8 mouse cellular contexts compared by ENCODE assay signal in the genomic region with DNA sequence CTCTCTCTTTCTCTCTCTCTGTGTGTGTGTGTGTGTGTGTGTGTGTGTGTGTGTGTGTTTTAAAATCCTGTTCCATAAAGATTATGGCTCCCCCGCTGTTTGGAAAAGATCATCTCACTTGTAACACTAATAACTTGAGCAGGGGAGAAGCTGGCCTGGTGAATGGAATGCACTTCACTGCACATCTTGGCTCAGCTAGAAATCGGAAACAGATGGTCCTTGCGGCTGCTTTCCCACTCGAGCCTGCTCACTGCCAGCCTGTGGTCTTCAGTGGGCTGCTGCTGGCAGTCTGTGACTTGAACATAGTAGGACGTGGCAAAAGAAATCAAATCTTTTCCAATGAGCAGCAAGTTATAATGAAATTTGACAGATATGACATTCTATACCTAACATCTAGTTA.
DNase-seq lines count a peak whose midpoint lies in the region; ATAC-seq lines count a peak whose summit lies in the region.
"Had no signal": no experiment of that assay in that cellular context is flagged by ENCODE, and none has a peak within 500 bp of the region (broad histone marks: within the 10 kb centered on the region; RNA-seq: fewer than 3 reads in every experiment).

No protein-coding gene starts in this region.

- H3K4me3 ChIP-seq in embryonic facial prominence, embryonic 11.5 days (ENCODE audit: low read depth, low read length) = no peak overlapping the region
- H3K4me3 ChIP-seq in hindbrain, embryonic 14.5 days (replicated peaks; ENCODE audit: low read length) = no peak overlapping the region
- no peak overlapping the region for H3K4me3 ChIP-seq in intestine, embryonic 16.5 days (ENCODE audit: low read length)
- H3K4me3 ChIP-seq: myocyte had no signal

- no peak overlapping the region for H3K27ac ChIP-seq in embryonic facial prominence, embryonic 11.5 days (replicated peaks; ENCODE audit: low read depth, low read length)
- peak overlapping the region; percentile 16; the same call in 1 of the 2 replicates for H3K27ac ChIP-seq in hindbrain, embryonic 14.5 days
- H3K27ac ChIP-seq in intestine, embryonic 16.5 days (ENCODE audit: low read length) = no peak overlapping the region

- no peak overlapping the region for H3K4me2 ChIP-seq in embryonic facial prominence, embryonic 11.5 days (ENCODE audit: low read depth, low read length)
- no peak overlapping the region for H3K4me2 ChIP-seq in hindbrain, embryonic 14.5 days (replicated peaks)
- no peak overlapping the region for H3K4me2 ChIP-seq in intestine, embryonic 16.5 days (ENCODE audit: low read depth, low read length)

- H3K36me3 ChIP-seq in embryonic facial prominence, embryonic 11.5 days (replicated peaks; ENCODE audit: control insufficient read depth, insufficient read depth, low read depth, low read length) = no peaks in the 10 kb centered on the region
- no peaks in the 10 kb centered on the region for H3K36me3 ChIP-seq in hindbrain, embryonic 14.5 days (replicated peaks; ENCODE audit: control insufficient read depth, insufficient read depth)
- no peaks in the 10 kb centered on the region for H3K36me3 ChIP-seq in intestine, embryonic 16.5 days (ENCODE audit: control insufficient read depth, insufficient read depth, low read length)

- WGBS in embryonic facial prominence, embryonic 11.5 days = 20% methylated on average over 5 of the region's 5 CpGs
- WGBS in hindbrain, embryonic 14.5 days = 35% methylated on average over 5 of the region's 5 CpGs
- WGBS in intestine, embryonic 16.5 days = 20% methylated on average over 5 of the region's 5 CpGs

- no peak overlapping the region for H3K9ac ChIP-seq in embryonic facial prominence, embryonic 11.5 days (replicated peaks; ENCODE audit: low read length)
- no peak overlapping the region for H3K9ac ChIP-seq in hindbrain, embryonic 14.5 days
- no peak overlapping the region for H3K9ac ChIP-seq in intestine, embryonic 16.5 days (ENCODE audit: low read depth, low read length)

- H3K9me3 ChIP-seq in embryonic facial prominence, embryonic 11.5 days (replicated peaks; ENCODE audit: control insufficient read depth, low read length) = no peaks in the 10 kb centered on the region
- no peaks in the 10 kb centered on the region for H3K9me3 ChIP-seq in hindbrain, embryonic 14.5 days (ENCODE audit: control insufficient read depth, low read length)
- H3K9me3 ChIP-seq in intestine, embryonic 16.5 days (ENCODE audit: control insufficient read depth, low read length) = no peaks in the 10 kb centered on the region

- H3K27me3 ChIP-seq in embryonic facial prominence, embryonic 11.5 days (ENCODE audit: control insufficient read depth, insufficient read depth, low read length) = no peaks in the 10 kb centered on the region
- H3K27me3 ChIP-seq in hindbrain, embryonic 14.5 days (ENCODE audit: control insufficient read depth, insufficient read depth, low read length) = no peaks in the 10 kb centered on the region
- no peaks in the 10 kb centered on the region for H3K27me3 ChIP-seq in intestine, embryonic 16.5 days (replicated peaks; ENCODE audit: control insufficient read depth, insufficient read depth, low read length)

- ATAC-seq in embryonic facial prominence, embryonic 11.5 days (replicated peaks; ENCODE audit: insufficient number of reproducible peaks, low FRiP score, low TSS enrichment, low read depth) = peak; percentile 80
- peak; percentile 62; the same call in 1 of the 2 replicates for ATAC-seq in hindbrain, embryonic 14.5 days (ENCODE audit: low FRiP score)
- no peak for ATAC-seq in intestine, embryonic 16.5 days

- peaks cover 3% of the 10 kb centered on the region for H3K4me1 ChIP-seq in embryonic facial prominence, embryonic 11.5 days (ENCODE audit: control insufficient read depth, insufficient read depth, low read length)
- H3K4me1 ChIP-seq in hindbrain, embryonic 14.5 days (replicated peaks; ENCODE audit: control insufficient read depth, insufficient read depth, low read length) = peaks cover 13% of the 10 kb centered on the region
- 0 out of 2 replicates have a peak, but pooled peaks cover 3% of the 10 kb centered on the region for H3K4me1 ChIP-seq in intestine, embryonic 16.5 days (ENCODE audit: control insufficient read depth, insufficient read depth, low read length)

- intact Hi-C loops in heart, postnatal 25 days (cut with DNase I) = no loop called here

- peak; percentile 89 to 92 for DNase-seq in cerebellum, postnatal 10 days
- peak; percentile 88 for DNase-seq in embryonic facial prominence, embryonic 11.5 days (ENCODE audit: low spot score)
- peak; percentile 67 for DNase-seq in hindbrain, embryonic 14.5 days (ENCODE audit: low spot score)
- peak; percentile 56 for DNase-seq in neural tube, embryonic 10.5 days (ENCODE audit: extremely low spot score, low spot score)
- DNase-seq in heart, postnatal 25 days (ENCODE audit: low spot score) = no peak
- no peak for DNase-seq in spleen, postnatal 36 days (ENCODE audit: low spot score in 2 of 2)

Comparison
In these comparisons a context has a peak if more than half of its experiments do, and no peak if none do; other contexts are left out.
1. DNase-seq: peak in cerebellum, postnatal 10 days (2 of 2), embryonic facial prominence, embryonic 11.5 days (single experiment), hindbrain, embryonic 14.5 days (single experiment) and neural tube, embryonic 10.5 days (single experiment); none in heart, postnatal 25 days (single experiment) and spleen, postnatal 36 days (0 of 2).